Mouse (Mus musculus) heart, adult 8-10 months (tissue): ENCODE measurements around the gene Actn1. TPM values are rescaled to one million over a fixed set of nuclear protein-coding genes. Genes with fewer than 3 reads are reported as not detected.
A peak's percentile ranks its signal among the peaks of the same experiment; 100 is the strongest.

Experiments
- DNase-seq: peaks from one replicate; pipeline ENCODE4 v3.0.0; 2022; ENCODE audit warnings: low spot score
- total RNA-seq, 4 experiments: library from RNA; stranded (reverse); gene quantifications; 2 replicates each; pipeline ENCODE4 v1.2.4; 2022

The Actn1 gene
- total RNA-seq, 4 experiments from 2014 or later: 22.6 to 26.7 (median 26.0) TPM

DNA sequence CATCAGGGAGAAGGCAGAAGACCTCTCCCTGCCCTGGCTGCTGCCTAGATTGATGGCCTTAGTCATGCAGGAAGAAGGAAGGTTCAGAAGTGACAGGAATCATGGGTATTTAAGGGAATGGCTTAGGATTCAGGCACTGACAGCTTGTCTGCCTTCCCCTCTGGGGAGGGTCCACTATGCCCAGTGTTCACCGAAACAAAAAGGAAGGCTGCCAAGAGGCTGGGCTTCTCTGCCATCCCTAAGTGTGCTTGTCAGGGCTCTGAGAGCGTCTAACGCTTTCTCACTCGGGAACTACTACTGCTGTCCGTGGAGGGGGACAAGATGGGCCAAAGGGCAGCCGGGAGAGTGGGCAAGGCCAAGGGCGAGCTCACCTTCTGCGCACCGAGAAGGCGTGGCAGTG is 69.3 kb downstream of the Actn1 start:
- no peak for DNase-seq

DNA sequence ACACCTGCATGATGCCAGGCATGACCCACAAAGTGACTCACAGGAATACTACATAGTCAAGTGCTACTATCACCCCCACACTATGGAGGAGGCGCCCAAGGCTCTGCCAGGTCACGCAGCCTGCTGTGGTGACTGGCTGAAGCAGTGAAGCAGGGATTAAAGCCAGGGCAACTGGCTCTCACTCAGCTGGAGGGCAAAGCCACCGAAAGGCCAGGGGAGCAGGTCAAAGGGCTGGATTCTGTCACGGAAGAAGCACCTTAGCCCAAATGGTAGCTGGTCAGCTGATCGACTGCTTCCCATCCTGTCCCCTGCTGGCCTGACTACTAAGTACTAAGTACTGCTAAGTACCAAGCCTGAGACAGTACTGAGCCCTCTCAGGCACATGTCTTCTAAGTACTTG is 76.1 kb downstream of the Actn1 start:
- DNase-seq: no peak

DNA sequence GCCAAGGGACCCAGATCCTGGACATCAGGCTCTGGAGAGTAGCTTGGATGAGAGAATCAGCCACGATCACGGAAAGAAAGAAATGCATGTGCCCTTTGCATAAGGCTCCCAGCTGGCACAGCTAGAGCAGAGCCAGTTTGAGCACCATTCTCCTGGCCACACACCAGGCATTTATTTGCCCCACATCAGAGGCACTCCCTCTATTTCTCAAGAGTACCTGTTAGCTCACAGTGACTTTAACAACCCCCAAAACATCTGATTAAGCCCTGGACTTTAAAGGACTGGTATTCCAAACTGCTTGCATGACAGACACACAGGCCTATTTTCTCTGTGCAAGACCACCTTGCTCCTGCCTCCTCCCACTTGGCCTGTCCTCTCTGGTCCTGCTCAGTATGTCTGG is 78.3 kb downstream of the Actn1 start:
- no peak for DNase-seq

DNA sequence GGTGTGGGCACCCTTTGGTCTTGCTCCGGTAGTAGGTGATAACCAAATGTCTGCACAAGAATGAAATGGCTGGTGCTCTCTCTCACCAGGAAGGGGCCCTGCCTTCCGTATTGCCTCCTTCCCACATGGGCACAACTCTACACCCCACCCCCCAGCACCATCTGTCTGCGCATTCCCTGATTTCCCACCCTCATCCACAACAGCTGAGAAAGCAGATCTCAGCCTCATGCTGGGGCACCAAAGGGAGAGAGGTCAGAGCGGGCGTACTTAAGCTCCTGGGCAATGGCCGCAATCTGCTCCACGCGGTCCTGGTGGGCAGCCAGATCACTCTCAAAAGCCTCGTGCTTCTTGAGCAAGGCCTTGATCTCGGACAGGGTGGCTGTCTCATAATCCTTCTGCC is 82.1 kb downstream of the Actn1 start:
- no peak for DNase-seq

DNA sequence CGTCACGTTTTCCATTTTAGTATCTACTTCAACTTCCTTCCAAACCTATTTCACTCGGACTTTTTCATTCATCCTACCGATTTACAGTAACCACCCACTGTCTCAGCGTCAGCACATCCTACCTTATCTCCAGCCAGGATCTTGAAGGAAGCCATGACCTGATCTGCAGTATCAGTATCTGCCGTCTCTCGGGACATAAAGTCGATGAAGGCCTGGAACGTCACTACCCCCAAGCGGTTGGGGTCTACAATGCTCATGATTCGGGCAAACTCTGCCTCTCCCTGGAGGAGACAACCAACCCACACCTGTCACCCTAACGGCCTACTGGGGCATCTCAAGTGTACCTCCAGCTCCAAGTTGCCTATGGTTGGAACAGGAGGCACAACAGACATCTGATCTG is 91.4 kb downstream of the Actn1 start:
- DNase-seq: no peak

DNA sequence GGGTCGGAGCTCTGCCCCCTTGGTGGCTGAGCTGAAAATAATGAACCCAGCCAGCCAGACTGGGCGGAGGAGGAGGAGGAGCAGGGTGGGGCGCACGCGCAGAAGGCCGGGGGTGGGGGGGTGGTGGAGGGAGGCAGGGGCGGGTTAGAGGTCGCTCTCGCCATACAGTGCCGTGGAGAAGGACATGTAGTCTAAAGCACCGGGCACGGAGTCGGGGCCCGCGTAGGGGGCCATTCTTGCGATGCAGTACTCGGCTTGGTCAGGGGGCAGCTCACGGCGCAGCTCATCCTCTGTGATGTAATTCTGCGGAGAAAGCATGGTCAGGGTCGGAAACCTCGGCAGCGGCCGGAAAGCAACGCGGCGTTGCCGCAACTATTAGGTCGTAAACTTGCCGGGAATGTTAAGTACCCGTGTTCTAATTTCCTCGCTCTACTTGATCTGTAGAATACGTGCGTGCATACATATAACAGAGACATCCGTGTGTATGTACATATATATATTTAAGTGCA is 91.9 kb downstream of the Actn1 start:
- peak; percentile 82 for DNase-seq

DNA sequence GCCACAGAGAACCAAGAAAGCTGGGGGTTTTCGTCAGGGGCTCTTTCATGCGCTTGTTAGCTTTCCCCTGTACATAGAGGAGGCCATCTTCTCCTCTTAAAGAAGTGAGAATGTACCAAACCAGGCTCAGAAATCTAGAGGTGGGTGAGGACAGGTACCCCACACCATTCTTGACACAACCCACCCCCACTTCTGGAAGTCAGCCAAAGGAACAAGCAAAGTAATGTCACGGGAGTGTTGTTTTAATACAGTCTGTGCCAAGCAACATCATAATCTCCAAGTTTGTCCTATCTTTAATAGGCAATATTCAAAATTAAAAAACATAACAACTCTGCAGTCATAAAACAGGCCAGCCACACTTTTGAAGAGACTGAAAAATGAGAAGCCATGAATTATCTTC is 92.8 kb downstream of the Actn1 start:
- no peak for DNase-seq

DNA sequence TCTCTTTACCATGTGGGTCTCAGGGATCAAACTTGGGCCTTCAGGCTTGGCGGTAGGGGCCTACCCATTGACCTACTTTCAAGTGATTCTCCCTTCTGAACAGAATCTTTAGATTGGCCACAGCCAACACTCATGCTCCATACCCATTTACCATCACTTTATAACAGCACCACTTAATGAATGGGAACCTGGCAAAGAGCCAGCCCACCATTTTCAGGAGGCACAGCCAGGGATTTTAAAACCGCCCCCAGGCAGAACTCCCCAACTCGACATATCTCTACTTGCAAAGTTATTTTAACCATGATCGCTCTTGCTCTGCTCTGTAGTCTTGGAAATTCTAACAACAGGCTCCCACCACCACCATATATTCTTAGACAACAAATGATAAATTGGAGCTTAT is 93.5 kb downstream of the Actn1 start:
- DNase-seq: no peak

DNA sequence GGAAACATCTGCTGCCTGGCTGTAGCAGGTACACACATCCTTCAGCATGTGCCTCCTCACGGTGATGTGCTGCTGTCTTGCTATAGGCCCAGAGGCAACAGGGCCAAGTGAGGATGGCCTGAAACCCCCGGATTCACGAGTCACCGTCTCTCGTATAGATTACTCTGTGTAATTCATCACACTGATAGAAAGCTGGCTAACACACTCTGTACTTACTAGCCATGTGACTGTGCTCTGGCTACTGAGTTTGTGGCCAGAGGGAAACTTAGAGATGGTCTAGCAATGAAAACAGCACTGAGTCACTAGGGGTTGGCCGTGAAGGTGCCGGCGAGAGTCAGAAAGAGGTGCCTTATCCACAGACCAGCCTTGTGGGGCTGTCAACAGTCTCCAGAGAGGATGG is 95.6 kb downstream of the Actn1 start:
- no peak for DNase-seq

DNA sequence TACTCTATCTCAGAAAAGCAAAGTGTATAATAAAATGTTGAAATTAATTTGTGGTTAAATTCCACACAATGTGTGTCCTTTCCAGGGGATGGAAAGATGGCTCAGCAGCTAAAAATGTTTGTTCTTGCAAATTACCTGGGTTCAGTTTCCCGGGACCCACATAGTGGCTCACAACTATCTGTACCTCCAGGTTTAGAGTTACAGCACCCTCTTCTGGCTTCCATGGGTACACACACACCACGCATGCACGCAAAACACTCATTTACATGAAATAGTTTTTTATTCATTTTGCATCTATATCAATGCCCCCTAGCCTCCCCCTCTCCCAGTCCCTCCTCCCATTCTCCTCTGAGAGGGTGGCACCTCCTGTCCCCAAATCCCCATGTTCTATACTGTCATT is 97.7 kb downstream of the Actn1 start:
- DNase-seq: no peak

DNA sequence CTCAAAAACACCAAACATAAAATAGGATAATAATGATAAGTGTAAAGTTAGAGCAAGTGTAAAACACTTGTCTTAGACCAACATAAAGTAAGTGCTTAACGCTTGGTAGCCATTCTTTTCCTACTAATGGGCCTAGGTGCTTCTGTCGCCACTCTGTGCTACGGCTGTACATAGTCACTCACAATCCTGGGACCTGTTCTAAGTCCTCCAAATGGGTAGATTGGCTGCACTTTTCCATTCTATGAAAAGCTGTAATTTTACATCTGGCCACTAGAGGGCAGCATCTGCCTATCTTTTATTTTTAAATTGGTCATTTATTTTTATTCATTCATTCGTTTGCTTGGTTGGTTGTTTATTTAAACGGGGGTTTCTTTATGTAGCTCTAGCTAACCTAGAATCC is 102.5 kb downstream of the Actn1 start:
- no peak for DNase-seq

DNA sequence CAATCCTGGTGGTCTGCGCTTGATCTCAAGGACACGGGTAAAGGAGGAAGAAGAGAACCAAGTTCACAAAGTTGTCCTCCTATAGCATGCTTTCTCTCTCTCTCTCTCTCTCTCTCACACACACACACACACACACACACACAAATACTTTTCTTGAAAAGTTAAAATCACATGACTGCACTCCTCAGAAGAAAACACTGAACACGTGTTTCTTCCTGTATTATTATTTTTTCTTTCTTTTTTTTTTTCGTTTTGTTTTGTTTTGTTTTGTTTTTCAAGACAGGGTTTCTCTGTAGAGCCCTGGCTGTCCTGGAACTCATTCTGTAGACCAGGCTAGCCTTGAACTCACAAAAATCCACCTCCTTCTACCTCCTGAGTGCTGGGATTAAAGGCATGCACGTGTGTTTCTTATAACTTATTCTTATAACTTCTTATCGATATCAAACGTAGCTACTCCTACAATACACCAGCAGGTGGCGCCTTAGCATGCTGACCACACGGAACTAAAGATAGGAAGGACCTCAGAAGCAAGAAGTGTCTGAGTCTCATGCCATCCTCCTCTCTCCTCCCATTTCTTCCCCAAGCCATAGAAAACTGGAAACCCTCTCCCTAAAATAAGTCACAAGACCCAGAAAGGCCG is 106.4 kb downstream of the Actn1 start:
- peak; percentile 33 for DNase-seq

DNA sequence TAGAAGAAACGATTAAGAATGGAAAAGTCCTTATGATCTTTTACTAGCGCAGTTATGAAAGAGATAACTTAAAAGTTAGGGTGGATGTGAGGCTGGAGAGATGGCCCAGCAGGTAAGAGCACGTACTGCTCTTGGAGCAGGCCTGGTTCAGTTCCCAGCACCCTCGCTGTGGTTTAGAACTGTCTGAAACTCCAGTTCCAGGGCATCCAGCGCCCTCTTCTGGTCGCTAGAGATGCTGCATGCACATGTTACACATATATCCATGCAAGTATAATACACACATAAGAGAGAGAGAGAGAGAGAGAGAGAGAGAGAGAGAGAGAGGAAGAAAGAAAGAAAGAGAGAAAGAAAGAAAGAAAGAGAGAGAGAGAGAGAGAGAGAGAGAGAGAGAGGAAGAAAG is 107.1 kb downstream of the Actn1 start:
- DNase-seq: no peak

DNA sequence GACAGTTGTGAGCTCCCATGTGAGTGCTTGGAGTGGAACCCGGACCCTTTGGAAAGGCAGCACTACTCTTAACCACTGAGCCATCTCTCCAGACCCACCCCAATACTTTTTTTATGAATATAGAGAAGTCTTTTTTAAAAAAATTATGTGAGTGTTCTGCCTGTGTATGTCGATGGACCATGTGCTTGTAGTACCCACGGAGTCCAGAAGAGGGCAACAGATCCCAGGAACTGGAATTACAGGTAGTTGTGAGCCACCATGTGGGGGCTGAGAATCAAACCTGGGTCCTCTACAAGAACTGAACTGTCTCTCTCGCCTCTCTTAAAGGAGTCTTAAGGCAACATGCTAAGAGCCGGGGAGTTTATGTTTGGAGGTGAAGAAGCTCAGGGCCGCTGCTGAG is 108.3 kb downstream of the Actn1 start:
- DNase-seq: no peak

DNA sequence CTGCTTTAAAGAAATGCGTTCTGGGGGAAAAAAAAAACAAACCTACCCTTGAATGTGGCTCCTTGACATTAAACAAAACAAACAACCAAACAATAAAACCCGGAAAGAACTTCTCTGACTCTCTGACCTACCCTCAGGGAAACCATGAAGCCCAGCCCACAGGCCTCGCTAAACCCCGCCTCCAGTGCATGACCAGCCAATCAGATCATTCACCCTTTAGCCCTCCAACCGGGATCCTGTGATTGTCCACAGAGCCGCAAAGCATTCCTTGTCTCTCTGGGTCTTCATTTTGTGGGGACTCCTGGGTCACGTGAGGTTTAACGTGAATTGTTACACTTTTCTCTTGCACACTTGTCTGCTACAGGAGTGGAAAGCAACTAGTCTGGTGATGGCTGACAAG is 109.5 kb downstream of the Actn1 start:
- DNase-seq: no peak

DNA sequence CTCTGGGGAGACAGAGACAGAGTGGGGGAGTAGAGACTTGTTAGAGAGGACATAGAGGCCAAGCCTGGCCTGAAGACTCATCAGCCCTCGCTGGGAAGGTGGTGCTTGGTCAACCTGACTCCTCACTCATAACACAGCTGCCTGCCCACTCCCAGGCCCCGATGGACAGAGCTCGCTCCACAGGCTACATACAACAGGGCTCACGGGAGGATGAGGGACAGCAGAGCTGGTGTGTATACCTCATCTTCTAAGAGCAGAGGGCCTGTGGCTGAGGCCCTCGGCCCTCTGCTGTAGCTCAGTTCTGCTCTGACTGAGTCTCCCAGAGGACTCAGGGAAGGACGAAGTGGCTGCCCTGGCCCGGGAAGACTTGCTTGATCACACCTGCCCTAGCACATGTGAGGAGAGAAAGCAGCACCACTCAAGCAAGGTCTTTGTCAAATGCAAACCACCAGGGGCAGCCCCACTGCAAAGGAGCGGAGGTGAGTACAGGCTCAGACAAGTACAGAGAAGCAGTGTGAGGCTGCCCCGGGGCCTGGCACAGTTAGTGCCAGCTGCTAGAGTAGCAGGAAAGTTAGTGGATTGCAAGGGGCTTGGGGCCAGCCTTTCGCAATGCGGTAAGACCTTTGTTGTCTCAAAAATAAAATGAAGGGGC is 112.5 kb downstream of the Actn1 start:
- no peak for DNase-seq

DNA sequence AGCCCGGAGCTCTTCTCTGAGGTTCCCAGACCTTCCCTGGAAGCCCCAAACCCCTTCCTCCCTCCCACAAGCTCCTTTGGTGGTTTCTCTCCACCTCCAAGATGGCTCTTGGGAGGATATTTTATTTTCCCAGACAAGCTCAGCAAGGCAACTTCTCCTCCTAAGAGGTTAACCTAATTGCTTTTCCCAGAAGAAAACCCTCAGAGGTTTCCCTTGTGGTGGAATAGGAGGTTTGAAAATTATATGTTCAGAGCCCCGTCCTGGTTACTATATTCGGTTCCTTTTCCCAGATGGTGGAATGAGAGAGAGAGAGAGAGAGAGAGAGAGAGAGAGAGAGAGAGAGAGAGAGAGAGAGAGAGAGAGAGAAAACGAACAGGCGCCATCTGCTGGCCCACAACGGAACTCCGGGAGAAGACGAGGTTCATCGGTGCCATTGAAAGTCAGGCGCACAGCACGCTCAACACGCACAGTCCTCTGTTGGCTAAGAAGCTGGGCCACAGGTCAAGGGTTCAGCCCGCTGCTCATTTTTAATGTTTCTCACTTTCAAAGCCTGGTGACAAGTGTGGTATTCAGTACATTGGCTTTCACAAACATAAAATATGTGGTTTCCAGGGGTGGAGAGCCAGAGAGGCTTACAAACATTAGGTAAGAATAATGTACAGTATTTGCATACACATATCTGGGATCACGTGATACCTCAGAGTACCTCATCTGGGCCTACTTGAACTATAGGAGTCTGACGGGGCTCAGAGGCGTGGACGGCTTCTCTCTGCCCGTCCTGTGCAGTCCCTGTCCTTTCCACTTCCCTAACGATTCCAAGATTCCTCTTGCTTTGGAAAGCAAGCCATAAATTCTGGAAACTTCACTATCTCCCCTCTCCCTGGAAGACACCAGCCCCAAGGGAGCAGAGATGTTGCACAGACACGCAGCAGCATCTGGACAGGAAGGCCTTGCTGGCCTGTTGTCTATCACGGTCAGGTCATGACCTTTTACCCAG is 113.6 kb downstream of the Actn1 start:
- DNase-seq: peak; percentile 52

DNA sequence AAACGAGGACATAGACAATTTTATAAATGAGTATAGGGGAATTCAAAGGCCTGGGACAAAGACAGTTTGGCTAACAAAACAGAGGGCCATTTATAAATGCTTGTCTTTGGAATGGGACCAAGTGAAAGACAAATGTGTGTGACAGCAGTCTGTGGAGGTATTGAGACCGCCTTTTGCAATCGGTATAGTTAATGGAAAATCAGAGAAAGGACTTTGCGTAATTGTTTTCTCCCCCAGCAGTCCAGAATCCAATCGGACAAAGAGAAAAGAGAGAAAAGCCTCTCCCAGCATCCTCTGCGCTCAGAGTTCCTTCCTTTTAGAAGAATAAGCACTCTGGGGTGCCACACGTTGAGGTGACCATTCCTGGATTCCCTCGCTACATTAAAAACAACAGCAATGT is 114.8 kb downstream of the Actn1 start:
- no peak for DNase-seq

DNA sequence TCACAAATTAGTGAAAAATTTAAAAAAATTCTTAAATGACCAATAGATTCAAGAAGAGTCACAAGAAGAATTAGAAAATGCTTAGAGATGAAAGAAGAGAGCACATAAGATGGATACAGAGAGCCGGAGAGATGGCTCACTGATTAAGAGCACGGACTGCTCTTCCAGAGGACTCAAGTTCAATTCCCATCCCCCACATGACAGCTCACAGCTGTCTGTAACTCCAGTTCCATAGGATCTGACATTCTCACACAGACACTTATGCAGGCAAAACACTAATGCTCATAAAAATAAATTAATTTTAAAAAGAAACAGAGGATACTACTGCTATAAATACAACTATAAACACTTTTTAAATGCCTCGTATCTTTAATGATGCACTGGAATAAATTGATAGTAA is 115.3 kb downstream of the Actn1 start:
- DNase-seq: no peak

DNA sequence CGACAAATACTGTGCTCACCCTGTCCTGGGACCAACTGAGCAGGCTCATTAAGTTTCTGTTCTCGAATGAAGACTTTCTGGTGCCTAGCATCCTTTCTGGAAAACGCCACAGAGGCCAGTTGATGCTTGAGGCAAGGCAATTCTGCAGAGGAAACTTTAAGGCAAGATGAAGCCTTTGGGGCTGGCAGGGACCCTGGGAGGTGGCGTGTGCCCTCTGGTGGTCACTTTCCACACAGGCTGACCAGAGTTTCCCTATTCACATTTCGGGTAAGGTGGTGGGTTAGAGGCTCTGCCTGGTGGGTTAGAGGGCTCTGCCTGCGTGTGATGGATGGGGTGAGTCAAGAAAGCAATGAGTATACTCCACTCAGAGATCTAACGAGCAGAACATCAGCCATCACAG is 118.7 kb downstream of the Actn1 start:
- peak; percentile 41 for DNase-seq

DNA sequence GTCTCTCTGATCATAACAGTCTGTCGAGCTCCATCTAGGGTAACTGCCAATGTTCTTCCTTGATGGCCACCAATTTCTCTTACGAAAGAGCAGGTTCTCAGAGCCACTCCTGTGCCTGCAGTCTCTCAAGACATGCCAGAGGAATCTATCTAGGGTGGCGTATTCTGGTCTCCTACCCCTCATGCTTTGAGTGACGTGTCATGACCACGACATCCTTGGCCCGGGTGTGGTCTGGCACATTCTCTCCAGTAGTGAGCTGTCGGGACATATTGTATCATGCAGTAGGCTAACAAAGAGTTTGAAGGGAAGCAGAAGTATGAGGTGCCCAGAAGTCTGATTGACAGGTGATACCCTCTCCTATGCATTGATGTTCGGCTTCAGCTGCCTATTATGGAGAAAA is 119.2 kb downstream of the Actn1 start:
- DNase-seq: no peak

DNA sequence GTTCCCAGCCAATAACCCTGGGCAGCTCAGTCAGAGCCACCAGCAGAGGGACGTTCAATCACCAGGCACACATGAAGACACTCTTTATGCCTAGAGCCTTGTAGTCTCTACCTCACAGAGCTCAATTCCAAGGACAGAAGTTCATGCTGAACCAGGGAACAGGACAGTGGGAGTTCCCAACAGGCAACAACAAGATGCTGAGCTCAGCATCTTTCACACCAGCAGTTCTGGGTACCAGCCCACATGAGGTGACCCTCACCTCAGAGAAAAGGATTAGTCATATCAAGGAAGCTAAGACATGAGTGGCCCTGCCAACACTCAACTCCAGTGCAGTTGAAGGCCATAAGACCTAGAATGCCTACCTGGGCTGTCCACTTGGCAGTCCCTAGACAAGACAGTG is 122.4 kb downstream of the Actn1 start:
- DNase-seq: no peak
